Mouse (Mus musculus) ES-E14 (cell line): ENCODE data around the gene Fam151a. TPM values are rescaled to one million over a fixed set of nuclear protein-coding genes. Genes with fewer than 3 reads are reported as not detected.

Experiments
- DNase-seq: peaks from one replicate; pipeline ENCODE4 v3.0.0-alpha.2; 2013; ENCODE audit warnings: low read depth, low spot score
- H3K27ac ChIP-seq: 2 replicates; pipeline ENCODE4 v1.5.1; 2012; ENCODE audit warnings: low read depth, mild to moderate bottlenecking, low read length, moderate library complexity, mixed read lengths; ENCODE audit not compliant: poor library complexity, insufficient read depth, severe bottlenecking
- H3K36me3 ChIP-seq: 2 replicates; pipeline ENCODE4 v1.6.1; 2012; ENCODE audit warnings: mild to moderate bottlenecking, low read length, moderate library complexity, mixed read lengths; ENCODE audit not compliant: control insufficient read depth, poor library complexity, insufficient read depth, severe bottlenecking
- H3K4me1 ChIP-seq, 2 experiments: fragments of 150-350 bp in 1 of 2; sonication (generic) in 1 of 2; 2 replicates each; pipeline ENCODE4 v1.6.1; 2012; ENCODE audit warnings: low read length in 2 of 2, mild to moderate bottlenecking in 1 of 2, mixed read lengths in 1 of 2; ENCODE audit not compliant: control insufficient read depth in 2 of 2, insufficient read depth in 2 of 2, poor library complexity in 1 of 2
- H3K4me3 ChIP-seq, 2 experiments: fragments of 150-350 bp in 1 of 2; sonication (generic) in 1 of 2; 2 replicates each; pipeline ENCODE4 v1.5.1; 2012; ENCODE audit warnings: low read length in 2 of 2, low read depth in 1 of 2, mild to moderate bottlenecking in 1 of 2, mixed read lengths in 1 of 2; ENCODE audit not compliant: insufficient read depth in 1 of 2, poor library complexity in 1 of 2, severe bottlenecking in 1 of 2
- H3K9ac ChIP-seq: 2 replicates; pipeline ENCODE4 v1.6.1; 2012; ENCODE audit warnings: low read depth, mild to moderate bottlenecking, low read length, mixed read lengths; ENCODE audit not compliant: poor library complexity, insufficient read depth, severe bottlenecking
- H3K9me3 ChIP-seq: fragments of 150-350 bp; sonication (generic); 2 replicates; pipeline ENCODE4 v1.6.1; 2012; ENCODE audit warnings: low read depth, mild to moderate bottlenecking, low read length; ENCODE audit not compliant: control insufficient read depth, insufficient read depth
- CHD2 ChIP-seq: IDR thresholded peaks from 2 replicates; pipeline ENCODE4 v1.6.1; 2014; ENCODE audit warnings: mild to moderate bottlenecking, low read depth, low read length, inconsistent platforms
- HCFC1 ChIP-seq: IDR thresholded peaks from 2 replicates; pipeline ENCODE4 v1.6.1; 2012; ENCODE audit warnings: low read length, inconsistent platforms, borderline replicate concordance; ENCODE audit not compliant: insufficient read depth
- MAFK ChIP-seq: IDR thresholded peaks from 2 replicates; pipeline ENCODE4 v1.6.1; 2014; ENCODE audit warnings: mild to moderate bottlenecking, low read depth, low read length, inconsistent platforms; ENCODE audit not compliant: insufficient read depth
- ZC3H11A ChIP-seq: IDR thresholded peaks from 2 replicates; pipeline ENCODE4 v1.6.1; 2012; ENCODE audit warnings: low read depth, mild to moderate bottlenecking, inconsistent platforms, low read length, borderline replicate concordance
- ZNF384 ChIP-seq: IDR thresholded peaks from 2 replicates; pipeline ENCODE4 v1.6.1; 2012; ENCODE audit warnings: low read depth, low read length, inconsistent platforms
- in situ Hi-C, 2 experiments: fragments of 600-800 bp; cut with MboI; formaldehyde crosslinking; loops; one replicate each; pipeline ENCODE4 v1.15.1; 2025; ENCODE audit warnings: low sequenced_read_pairs in 2 of 2, inconsistent platforms in 1 of 2; ENCODE audit not compliant: unreplicated experiment in 2 of 2
- total RNA-seq: library from RNA; depleted of rRNA; stranded (reverse); fragments of 300-350 nt; gene quantifications from 2 replicates; pipeline ENCODE4 v1.2.3, GENCODE M21; 2012

The Fam151a gene
- total RNA-seq, 1 experiment, result 2.2 TPM

DNA sequence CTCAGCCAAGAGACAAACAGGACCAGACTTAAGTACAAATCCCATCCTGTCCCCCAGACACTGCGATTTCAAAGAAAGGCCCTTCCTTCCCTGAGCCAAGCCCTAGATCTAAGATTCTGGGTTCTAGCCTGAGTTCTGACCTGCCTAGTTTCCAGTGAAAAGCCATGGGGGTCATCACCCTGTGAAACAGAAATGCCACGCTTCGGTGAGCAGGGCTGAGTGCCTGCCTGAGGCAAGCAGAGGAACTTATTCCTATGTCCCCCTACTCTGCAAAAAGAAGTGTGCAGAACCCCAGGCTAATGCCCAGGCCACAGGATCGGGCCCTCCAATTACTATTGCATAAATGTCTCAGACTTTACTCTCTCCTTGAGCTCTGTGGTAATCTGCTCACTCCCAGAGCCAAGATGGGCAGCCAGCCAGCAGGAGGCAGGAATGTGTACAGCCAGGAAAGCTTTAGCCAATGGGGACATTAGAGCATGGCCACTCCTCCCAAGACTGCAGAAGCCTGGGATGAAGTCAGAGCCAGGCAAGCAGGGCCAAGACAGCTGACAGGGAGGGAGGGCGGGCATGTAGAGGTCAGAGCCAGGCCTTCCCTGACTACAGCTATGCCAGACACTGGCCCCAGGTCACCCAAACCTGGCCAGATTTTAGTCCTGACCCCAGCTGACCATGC lies 44.6 kb downstream of the Fam151a start:
- no peak for TF ChIP-seq ZC3H11A
- no peak for TF ChIP-seq ZNF384
- TF ChIP-seq HCFC1, result no peak
- TF ChIP-seq CHD2, result no peak
- TF ChIP-seq MAFK, result no peak
- Histone ChIP-seq H3K9me3 (no peaks in the 10 kb centered on the region), H3K9ac (no peak overlapping the region), H3K36me3 (no peaks in the 10 kb centered on the region), H3K4me3 (no peak overlapping the region), H3K4me1 (no peaks in the 10 kb centered on the region), H3K27ac (no peak overlapping the region)
- in situ Hi-C loops, result no loop called here
- no peak for DNase-seq

DNA sequence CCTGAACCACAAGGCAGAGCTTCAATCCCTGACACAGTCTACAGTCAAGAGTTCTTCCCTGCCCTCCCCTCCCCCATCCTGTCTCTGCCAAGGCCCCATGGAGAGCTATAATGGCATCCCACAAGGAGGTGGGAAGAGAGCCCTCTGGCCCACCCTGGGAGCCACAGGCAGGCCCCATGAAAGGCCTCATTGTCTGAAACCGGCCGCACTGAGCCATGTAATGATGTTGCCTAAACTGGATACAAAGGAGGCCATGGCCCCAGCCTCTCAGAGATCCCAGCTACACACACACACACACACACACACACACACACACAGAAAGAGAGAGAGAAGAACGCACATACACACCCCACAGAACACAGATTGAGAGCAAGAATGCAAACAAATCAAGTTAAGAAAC lies 46.4 kb downstream of the Fam151a start:
- Histone ChIP-seq H3K9ac (no peak overlapping the region), H3K9me3 (no peaks in the 10 kb centered on the region), H3K27ac (no peak overlapping the region), H3K4me3 (no peak overlapping the region), H3K36me3 (no peaks in the 10 kb centered on the region), H3K4me1 (no peaks in the 10 kb centered on the region)
- in situ Hi-C loops, result no loop called here
- DNase-seq, result no peak
- TF ChIP-seq ZNF384, result no peak
- TF ChIP-seq MAFK, result no peak
- no peak for TF ChIP-seq ZC3H11A
- no peak for TF ChIP-seq CHD2
- TF ChIP-seq HCFC1, result no peak

DNA sequence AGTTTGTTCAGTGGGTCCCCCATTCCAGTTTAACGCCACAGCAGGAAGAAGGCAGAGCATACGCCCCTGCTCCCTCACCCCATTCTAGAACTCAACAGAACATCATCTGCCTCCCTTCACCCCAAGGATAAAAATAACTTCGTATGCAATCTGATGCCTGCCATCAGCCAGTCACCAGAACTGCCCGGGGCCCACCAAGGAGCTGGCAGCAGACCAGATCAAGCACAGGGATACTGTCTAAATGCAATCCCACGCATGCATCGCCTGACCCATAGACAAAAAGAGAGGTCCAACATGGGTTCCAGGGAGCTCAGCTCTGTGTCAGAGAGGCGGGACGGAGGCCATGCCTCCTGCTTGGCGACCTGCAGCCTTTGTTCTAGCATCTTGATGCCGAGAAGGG lies 49.4 kb downstream of the Fam151a start:
- Histone ChIP-seq H3K27ac (no peak overlapping the region), H3K4me1 (peaks cover 0 to 3% of the 10 kb centered on the region in 2 experiments; a peak in 1 of 4 replicates), H3K4me3 (no peak overlapping the region), H3K9me3 (no peaks in the 10 kb centered on the region), H3K9ac (no peak overlapping the region), H3K36me3 (no peaks in the 10 kb centered on the region)
- DNase-seq, result no peak
- no peak for TF ChIP-seq HCFC1
- TF ChIP-seq ZC3H11A, result no peak
- no peak for TF ChIP-seq MAFK
- no peak for TF ChIP-seq CHD2
- no peak for TF ChIP-seq ZNF384
- in situ Hi-C loops, result no loop called here

DNA sequence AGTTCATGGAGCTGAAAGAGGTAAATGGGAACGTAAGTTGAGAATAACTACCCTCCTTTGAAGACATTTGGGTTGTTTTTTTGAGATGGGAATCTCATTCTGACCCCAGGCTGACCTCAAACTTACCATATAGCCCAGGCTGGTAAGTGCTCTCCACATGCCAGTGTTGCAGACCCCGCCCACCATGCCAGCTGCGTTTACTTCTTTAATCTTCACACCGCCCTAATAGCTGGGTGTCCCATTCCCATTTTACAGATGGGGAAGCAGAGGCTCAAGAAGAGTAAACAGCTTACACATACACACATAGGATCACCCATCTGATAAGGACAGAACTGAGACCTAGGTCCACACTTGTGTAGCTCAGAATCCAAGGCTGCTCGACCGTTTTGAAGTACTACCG lies 51.1 kb downstream of the Fam151a start:
- DNase-seq, result no peak
- Histone ChIP-seq H3K9me3 (no peaks in the 10 kb centered on the region), H3K27ac (no peak overlapping the region), H3K36me3 (no peaks in the 10 kb centered on the region), H3K4me3 (no peak overlapping the region), H3K9ac (no peak overlapping the region), H3K4me1 (peaks cover 0 to 5% of the 10 kb centered on the region in 2 experiments; a peak in 1 of 4 replicates)
- in situ Hi-C loops, result no loop called here
- TF ChIP-seq HCFC1, result no peak

DNA sequence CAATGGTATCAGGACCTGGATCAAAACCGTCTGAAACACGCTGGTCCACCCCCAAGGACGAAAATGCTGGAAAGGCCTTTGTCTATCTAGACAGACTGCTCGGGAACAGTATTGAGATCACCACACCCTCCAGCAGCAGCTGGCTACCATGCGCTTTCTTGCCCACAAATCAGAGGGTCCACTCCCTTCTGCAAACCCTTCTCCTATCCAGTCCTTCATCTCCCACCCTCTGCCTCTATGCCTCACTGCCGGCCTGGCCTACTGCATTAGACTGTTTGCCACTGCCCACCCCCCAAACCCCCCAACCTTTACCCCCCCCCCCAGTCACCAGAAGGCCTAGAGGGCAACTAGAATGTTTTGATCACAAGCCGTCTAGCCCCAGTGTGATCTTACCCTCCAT lies 51.7 kb downstream of the Fam151a start:
- DNase-seq, result no peak
- peaks cover 0 to 5% of the 10 kb centered on the region in 2 experiments; a peak in 1 of 4 replicates for H3K4me1 ChIP-seq
- in situ Hi-C loops, result no loop called here

More for the DNA sequence above, 51.7 kb downstream of the Fam151a start:
- no peaks in the 10 kb centered on the region for H3K9me3 ChIP-seq
- TF ChIP-seq HCFC1, result no peak
- no peak for TF ChIP-seq ZNF384
- TF ChIP-seq ZC3H11A, result no peak
- TF ChIP-seq CHD2, result no peak
- no peak for TF ChIP-seq MAFK
- H3K9ac ChIP-seq, result no peak overlapping the region
- H3K36me3 ChIP-seq, result no peaks in the 10 kb centered on the region
- H3K4me3 ChIP-seq, result no peak overlapping the region
- H3K27ac ChIP-seq, result no peak overlapping the region
